Mouse (Mus musculus): ENCODE measurements at regions not wholly inside any gene's neighbourhood (a gene's known extent, or its start where the extent isn't known, plus 50 kb on each side); places are given as distances from the start of the nearest gene placed in this dataset.
"Not testable (repeated sequence)": the region's sequence is repeated elsewhere in the genome, so short reads cannot be mapped to it uniquely, and the experiment has no call there.

- DNase-seq (ENCODE audit: extremely low read depth, insufficient read length, low spot score): no peak
These were observed 195.9 kb downstream of the Unc5cl start for GRCm38 (mm10) chr17:48650556-48650955.

- no peak for DNase-seq (ENCODE audit: extremely low read depth, insufficient read length, low spot score)
These were observed 218.0 kb downstream of the Unc5cl start for GRCm38 (mm10) chr17:48672749-48673148.

- DNase-seq (ENCODE audit: extremely low read depth, insufficient read length, low spot score): no peak
These were observed 223.6 kb downstream of the Unc5cl start for GRCm38 (mm10) chr17:48678216-48678832.

- no peak for DNase-seq (ENCODE audit: extremely low read depth, insufficient read length, low spot score)
These were observed 225.6 kb downstream of the Unc5cl start for GRCm38 (mm10) chr17:48680331-48680730.

- no peak for DNase-seq (ENCODE audit: extremely low read depth, insufficient read length, low spot score)
These were observed 234.2 kb downstream of the Unc5cl start for GRCm38 (mm10) chr17:48688944-48689343.

GRCm38 (mm10) chr17:48698456-48698855, 233.7 kb upstream of the Lrfn2 start:
- no peak for DNase-seq (ENCODE audit: extremely low read depth, insufficient read length, low spot score)

- no peak for DNase-seq (ENCODE audit: extremely low read depth, insufficient read length, low spot score)
These were observed 231.6 kb upstream of the Lrfn2 start for GRCm38 (mm10) chr17:48700591-48700990.

- no peak for DNase-seq (ENCODE audit: extremely low read depth, insufficient read length, low spot score)
These were observed 211.7 kb upstream of the Lrfn2 start for GRCm38 (mm10) chr17:48720506-48720905.

GRCm38 (mm10) chr17:48723286-48723685, 208.9 kb upstream of the Lrfn2 start:
- DNase-seq (ENCODE audit: extremely low read depth, insufficient read length, low spot score): no peak

GRCm38 (mm10) chr17:48724513-48725112, 207.6 kb upstream of the Lrfn2 start:
- no peak for DNase-seq (ENCODE audit: extremely low read depth, insufficient read length, low spot score)

- no peak for DNase-seq (ENCODE audit: extremely low read depth, insufficient read length, low spot score)
These were observed 205.7 kb upstream of the Lrfn2 start for GRCm38 (mm10) chr17:48726460-48726859.

GRCm38 (mm10) chr17:48733801-48734200, 198.4 kb upstream of the Lrfn2 start:
- DNase-seq (ENCODE audit: extremely low read depth, insufficient read length, low spot score): no peak

GRCm38 (mm10) chr17:48737181-48737580, 195.0 kb upstream of the Lrfn2 start:
- DNase-seq (ENCODE audit: extremely low read depth, insufficient read length, low spot score): not testable (repeated sequence)

- DNase-seq (ENCODE audit: extremely low read depth, insufficient read length, low spot score): no peak
These were observed 193.5 kb upstream of the Lrfn2 start for GRCm38 (mm10) chr17:48738708-48739107.

GRCm38 (mm10) chr17:48742769-48743405, 189.3 kb upstream of the Lrfn2 start:
- DNase-seq (ENCODE audit: extremely low read depth, insufficient read length, low spot score): no peak

- DNase-seq (ENCODE audit: extremely low read depth, insufficient read length, low spot score): no peak
These were observed 162.1 kb upstream of the Lrfn2 start for GRCm38 (mm10) chr17:48770099-48770498.

GRCm38 (mm10) chr17:48771721-48772320, 160.4 kb upstream of the Lrfn2 start:
- no peak for DNase-seq (ENCODE audit: extremely low read depth, insufficient read length, low spot score)

- DNase-seq (ENCODE audit: extremely low read depth, insufficient read length, low spot score): no peak
These were observed 157.8 kb upstream of the Lrfn2 start for GRCm38 (mm10) chr17:48774172-48774890.

GRCm38 (mm10) chr17:48775479-48775878, 156.7 kb upstream of the Lrfn2 start:
- DNase-seq (ENCODE audit: extremely low read depth, insufficient read length, low spot score): no peak

- DNase-seq (ENCODE audit: extremely low read depth, insufficient read length, low spot score): no peak
These were observed 155.7 kb upstream of the Lrfn2 start for GRCm38 (mm10) chr17:48776502-48776902.

- no peak for DNase-seq (ENCODE audit: extremely low read depth, insufficient read length, low spot score)
These were observed 152.0 kb upstream of the Lrfn2 start for GRCm38 (mm10) chr17:48780217-48780616.

Data from 3134 (cell line).